Mouse (Mus musculus): ENCODE measurements around the gene P3h1.

P3h1 gene

GRCm38 (mm10) chr4:119238661-119239060, 5.9 kb downstream of the P3h1 start:
- DNase-seq (ENCODE audit: low spot score): no peak

- DNase-seq (ENCODE audit: low spot score): peak; percentile 50
Measured at GRCm38 (mm10) chr4:119239181-119239682, 6.5 kb downstream of the P3h1 start.

GRCm38 (mm10) chr4:119241664-119242063, 8.9 kb downstream of the P3h1 start:
- no peak for DNase-seq (ENCODE audit: low spot score)

GRCm38 (mm10) chr4:119242571-119242970, 9.9 kb downstream of the P3h1 start:
- DNase-seq (ENCODE audit: low spot score): no peak

DNA sequence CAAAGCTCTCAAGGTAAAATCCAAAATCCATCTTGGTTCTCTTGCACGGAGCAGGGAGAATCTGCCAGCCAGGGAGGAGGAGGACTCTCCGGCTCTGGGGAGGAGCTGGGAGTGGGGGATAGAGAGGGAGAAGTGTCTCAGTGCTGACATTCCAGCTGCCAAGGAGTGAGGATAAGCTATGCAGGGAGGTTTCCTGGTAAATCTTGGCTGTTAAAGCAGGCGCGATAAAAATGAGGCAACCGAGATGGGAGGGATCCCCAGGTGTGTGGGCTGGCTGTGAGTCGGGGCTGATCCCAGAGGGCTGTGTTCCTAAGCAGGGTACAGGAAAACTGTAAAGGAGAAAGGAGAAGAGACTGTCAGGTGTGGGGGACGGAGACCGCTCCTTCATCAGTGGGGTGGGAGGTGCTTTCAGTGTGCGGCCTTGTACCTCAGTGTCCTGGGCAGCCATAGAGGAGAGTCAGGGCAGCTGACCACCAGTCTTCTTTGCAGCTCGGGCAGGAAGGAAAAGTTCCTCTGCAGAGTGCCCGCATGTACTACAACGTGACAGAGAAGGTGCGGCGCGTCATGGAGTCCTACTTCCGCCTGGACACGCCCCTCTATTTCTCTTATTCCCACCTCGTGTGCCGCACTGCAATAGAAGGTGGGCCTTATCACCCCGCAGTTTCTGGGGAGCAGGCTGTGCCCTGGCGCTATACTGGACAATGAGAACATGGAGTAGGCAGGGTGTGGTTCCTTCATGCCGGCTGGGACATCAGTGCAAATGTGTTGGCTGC, 11.9 kb downstream of the P3h1 start:
- DNase-seq (ENCODE audit: low spot score): no peak

GRCm38 (mm10) chr4:119245556-119245955, 12.8 kb downstream of the P3h1 start:
- no peak for DNase-seq (ENCODE audit: low spot score)

DNA sequence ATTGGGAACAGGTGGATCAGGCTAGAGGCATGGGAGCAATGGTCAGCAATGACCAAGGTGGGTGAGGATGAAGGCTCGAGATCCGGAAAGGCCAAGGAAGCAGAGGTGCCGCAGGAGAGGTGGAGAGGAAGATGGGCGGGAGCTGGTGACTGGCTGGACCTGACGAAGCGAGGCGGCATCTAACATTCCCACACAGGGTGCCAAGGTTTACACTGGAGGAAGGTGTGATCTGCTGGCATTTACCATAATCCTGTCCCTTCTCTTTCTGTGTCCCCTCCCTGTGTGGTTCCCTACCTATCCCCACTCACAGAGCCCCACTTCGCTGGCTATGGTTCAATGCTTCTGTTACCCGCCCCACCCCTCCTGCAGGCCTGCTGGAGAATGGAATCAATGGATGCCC, 13.2 kb downstream of the P3h1 start:
- DNase-seq (ENCODE audit: low spot score): no peak

DNA sequence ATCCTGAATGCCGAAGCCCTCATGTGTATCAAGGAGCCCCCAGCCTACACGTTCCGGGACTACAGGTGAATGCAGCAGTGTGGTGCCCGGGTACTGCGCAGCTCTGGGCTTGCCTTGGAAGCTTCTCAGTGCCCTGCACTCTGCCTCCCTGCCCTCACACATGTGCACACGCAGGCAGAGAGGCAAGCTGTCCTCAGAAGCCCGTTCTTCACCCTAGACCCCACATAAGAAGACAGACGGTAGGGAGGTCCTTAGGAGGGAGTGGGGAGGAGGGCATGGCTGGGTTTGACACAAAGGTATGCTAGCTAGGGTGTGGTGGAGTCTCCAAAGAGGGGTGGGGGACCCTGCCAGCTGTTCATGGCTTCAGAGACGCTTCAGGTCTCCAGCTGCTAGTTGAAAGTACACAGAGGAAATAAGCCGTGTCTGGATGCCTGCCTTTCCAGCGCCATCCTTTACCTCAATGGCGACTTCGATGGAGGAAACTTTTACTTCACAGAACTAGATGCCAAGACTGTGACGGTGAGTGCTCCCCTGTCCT, 14.0 kb downstream of the P3h1 start:
- DNase-seq (ENCODE audit: low spot score): no peak

- no peak for DNase-seq (ENCODE audit: low spot score)
Measured at GRCm38 (mm10) chr4:119247462-119248235, 14.9 kb downstream of the P3h1 start.

DNA sequence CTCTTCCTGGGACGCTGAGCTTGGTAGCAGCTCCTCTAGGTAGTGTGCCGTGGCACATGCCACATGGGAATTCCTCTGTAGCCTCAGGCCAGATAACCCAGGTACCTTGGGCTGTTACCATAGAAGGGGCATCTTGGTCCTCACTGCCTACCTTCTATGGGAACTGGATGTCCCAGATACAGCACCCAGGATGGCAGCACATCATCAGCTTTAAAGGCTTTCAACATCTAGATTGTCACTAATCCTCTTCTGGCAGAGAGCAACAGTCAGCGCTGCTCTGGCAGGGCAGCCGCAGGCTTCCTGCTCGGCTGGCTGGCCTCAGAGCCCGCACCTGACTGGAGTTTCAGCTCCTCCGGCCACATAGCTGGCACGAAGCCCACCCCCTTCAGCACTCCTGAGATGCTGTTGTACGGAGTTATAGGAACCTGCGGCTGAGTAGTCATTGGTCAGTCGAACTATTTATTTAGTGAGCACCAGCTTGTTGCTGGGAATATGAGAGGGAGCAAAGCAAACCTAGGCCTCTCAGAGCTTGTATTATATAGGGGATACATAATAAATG, 15.8 kb downstream of the P3h1 start:
- DNase-seq (ENCODE audit: low spot score): no peak

DNA sequence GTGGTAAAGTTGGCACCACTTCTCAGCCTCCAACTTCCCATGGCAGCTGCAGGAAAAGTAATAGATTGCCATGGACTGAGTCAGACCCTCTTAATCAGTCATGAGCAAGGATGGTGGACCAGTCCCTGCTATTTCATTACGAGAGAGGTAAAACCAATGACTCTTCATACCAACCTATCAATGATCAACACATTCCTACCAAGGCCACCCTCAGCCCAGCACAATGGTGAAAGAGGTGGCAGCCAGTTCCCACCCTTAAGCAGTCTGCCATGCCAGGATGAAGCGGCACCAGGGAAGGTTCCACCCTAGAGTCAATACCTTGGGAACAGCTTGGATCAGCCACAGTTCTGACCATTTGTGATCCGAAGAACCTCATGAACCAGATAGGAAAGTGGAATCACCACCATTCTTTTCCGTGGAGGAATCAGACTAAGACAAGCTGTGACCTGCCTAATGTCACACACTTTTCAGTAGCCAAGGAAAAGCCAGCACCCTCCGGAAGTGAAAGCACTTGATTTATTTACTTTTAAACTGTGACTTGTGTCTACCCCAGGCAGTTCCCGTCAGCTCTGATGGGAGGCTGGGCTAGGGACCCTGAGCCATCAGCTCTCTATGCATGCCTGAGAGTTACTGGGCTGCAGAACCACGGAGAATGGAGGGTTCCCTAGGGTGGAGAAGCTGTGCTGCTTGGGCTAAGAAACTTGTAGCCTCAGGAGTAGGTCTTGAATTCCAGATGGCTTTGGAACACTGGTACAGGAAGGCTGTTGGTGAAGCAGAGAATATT, 19.5 kb downstream of the P3h1 start:
- no peak for DNase-seq (ENCODE audit: low spot score)

DNA sequence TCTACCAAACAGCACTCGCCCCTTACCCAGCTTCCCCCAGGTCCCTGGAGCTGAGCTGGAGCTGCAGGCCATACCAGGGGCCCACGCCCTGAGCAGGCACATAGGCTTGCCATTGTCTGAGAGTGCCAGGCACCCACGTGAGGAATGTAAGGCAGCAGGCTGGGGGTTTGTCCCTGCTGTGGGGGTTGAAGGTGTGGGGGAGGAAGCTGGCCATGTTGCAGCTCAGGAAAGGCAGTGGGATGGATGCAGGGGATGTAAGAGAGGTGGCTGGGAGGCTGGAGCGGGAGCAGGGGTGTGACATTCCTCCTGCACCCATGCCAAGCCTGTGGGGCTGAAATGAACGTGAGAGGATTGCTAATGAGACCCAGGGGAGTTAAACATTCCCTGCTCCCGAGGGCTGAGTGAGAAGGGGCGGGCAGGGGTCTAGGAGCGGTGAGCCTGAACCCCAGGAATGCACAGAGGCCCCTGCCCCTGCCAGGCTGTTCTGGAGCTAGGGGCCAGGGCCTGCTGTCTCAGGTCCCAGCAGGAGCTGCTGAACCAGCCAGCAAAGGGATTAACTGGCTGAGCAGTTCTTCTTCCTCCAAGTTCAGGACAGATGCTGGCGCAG, 21.4 kb downstream of the P3h1 start:
- no peak for DNase-seq (ENCODE audit: low spot score)

DNA sequence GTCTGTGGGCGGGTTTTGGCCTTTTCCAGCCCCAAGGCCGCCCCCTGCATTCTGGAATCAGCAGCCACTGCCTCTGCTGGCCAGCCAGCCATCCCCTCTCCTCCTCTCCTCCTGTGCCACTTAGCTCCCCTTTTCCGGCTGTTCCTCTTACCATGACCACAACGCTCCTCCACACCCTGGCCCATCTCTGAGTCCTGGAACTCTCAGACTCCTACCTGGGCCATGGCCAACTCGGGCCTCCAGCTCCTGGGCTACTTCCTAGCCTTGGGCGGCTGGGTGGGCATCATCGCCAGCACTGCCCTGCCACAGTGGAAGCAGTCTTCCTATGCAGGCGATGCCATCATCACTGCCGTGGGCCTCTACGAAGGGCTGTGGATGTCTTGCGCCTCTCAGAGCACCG, 22.6 kb downstream of the P3h1 start, which contains the start of gene Cldn19:
Gene Cldn19 (plus strand): TSS at position 64 of the 400 bp plus-strand sequence.
- DNase-seq (ENCODE audit: low spot score): no peak

- peak; percentile 33 for DNase-seq (ENCODE audit: low spot score)
Measured at GRCm38 (mm10) chr4:119257083-119257482, 24.4 kb downstream of the P3h1 start.

GRCm38 (mm10) chr4:119259344-119260254, 26.9 kb downstream of the P3h1 start:
- peak; percentile 60 for DNase-seq (ENCODE audit: low spot score)

DNA sequence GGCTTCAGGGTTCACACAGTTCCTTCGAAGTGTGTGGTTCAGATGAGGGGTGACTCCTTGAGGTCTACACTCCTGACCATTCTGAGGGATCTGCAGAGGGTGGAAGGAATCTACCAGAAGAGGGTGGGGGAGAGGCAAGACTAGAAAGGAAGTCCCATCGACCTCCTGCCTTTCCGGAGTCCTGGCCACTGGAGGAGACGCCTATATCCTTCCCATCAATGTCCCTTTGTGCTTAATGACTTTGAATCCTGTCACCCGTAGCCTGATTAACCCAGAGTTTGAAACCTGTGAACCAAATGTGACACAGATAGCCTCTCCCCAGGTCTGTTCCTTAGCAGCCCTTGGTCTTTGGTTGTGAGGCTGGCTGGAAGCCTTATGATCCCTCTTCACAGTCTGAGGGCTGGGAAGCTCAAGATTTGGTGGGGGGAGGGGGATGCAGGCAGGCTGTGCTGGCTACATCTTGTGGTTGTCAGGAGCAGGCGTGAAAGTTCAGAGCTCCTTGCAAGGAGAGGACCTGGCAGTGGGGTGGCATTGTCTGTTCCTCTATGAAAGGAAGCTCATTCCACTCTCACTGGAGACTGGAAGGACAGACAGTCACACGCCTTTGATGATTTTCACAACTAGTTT, 28.5 kb downstream of the P3h1 start:
- no peak for DNase-seq (ENCODE audit: low spot score)

- no peak for DNase-seq (ENCODE audit: low spot score)
Measured at GRCm38 (mm10) chr4:119262483-119262882, 29.8 kb downstream of the P3h1 start.

DNA sequence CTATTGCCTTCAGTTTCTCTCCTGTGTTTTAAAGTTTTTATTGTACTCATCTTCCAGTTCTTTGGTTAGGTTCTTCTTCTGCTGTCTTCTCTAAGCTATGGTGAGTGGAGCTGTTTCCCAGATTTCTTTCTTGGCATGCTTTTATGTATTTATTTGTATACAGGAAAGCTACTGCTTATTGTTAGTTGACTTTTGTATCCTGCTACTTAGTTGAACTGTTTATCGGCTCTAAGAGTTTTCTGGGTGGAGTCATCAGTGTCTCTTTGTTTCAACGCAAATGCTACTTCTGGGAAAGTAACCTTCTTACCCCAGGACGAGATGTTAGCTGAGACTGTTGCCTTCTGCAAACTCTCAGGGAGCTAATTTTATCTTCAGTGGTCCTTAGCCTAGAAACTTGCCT, 30.7 kb downstream of the P3h1 start:
- DNase-seq (ENCODE audit: low spot score): no peak

DNA sequence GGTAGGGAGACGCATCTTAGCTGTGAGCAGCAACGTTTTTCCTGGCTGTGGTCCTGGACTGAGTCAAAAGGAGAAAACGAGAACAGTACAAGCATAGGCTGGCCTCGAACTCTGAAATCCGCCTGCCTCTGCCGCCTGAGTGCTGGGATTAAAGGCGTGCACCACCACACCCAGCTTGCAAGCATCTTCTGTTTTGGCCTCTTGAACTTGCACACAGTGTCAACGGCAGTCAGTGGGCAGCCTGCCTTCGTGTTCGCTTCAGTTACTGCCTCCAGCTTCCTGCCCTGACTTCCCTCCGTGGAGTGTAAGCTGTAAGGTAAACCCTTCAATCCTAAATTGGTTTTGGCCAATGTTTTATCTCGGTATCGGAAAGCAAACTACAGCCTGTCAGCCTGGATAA, 33.9 kb downstream of the P3h1 start:
- no peak for DNase-seq (ENCODE audit: low spot score)

DNA sequence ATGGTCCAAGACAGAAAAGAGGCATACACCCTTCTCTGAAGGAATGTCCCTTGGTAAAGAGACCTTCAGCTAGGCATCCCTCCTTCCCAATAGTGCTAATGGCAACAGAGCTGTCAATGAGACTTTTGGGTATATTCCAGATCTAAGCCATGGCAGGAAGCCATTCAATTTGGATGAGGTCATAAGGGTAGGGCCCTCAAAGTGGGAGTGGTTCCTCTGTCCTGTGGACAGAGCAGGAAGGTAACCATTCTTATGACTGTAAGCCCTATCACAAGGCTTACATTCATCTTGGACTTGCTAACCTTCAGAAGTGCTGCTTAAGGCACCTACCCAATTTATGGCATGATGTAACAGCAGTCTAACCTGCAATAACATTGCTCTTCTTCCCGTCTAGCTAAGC, 41.9 kb downstream of the P3h1 start:
- DNase-seq (ENCODE audit: low spot score): no peak

Data from yolk sac, embryonic 10.5 days (tissue).